In the genomic region with DNA sequence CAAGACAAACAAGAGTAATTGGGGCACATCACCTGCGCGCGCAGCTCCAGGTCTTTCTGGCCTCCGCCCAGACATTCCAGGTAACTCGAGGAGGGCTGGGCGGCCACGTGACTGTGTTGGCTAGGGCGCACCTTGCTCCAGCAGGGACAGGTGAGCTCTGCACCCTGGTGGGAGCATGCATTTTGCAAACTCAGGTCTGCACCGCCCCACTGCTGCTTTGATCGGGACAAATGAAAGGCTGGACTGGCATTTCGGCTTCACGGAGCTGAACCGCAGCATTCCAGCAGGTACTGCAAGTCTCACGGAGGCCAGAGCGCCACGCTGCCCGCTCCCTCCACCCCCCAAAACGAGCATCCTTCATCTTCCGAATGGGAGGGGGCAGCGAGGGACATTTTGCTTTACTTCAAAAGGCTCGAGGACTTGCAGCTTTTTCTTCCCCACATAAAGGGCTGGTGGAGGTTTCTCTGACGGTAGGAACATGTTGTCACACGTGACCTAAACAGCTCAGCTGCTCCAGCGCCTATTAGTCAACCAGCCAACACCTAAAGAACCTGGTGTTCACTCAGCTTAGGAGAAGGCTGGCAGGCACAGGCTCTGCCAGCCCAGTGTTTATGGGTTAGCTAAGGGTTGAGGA, we compare ENCODE assay signal across 8 mouse cellular contexts. TPM values are rescaled to one million over a fixed set of nuclear protein-coding genes. Genes with fewer than 3 reads are reported as not detected.
DNase-seq lines count a peak whose midpoint lies in the region; ATAC-seq lines count a peak whose summit lies in the region.
"Had no signal": no experiment of that assay in that cellular context is flagged by ENCODE, and none has a peak within 500 bp of the region (broad histone marks: within the 10 kb centered on the region; RNA-seq: fewer than 3 reads in every experiment).

A gene (minus strand): TSS at position 320 of the 634 bp plus-strand sequence.

- peak within 1 kb of the TSS; percentile 83 for H3K4me2 ChIP-seq in heart, embryonic 16.5 days (ENCODE audit: low read depth, low read length)
- H3K4me2 ChIP-seq in liver, embryonic 15.5 days = peak within 1 kb of the TSS; percentile 57

- peaks cover 19% of the 10 kb centered on the region for H3K4me1 ChIP-seq in heart, embryonic 16.5 days (ENCODE audit: control insufficient read depth, insufficient read depth, low read length)
- H3K4me1 ChIP-seq in liver, embryonic 15.5 days (replicated peaks) = peaks cover 24% of the 10 kb centered on the region

- no peak within 1 kb of the TSS for H3K27ac ChIP-seq in heart, embryonic 16.5 days (ENCODE audit: low read length)
- peak within 1 kb of the TSS; percentile 57 for H3K27ac ChIP-seq in liver, embryonic 15.5 days (replicated peaks)

- H3K36me3 ChIP-seq in heart, embryonic 16.5 days (ENCODE audit: control insufficient read depth, insufficient read depth) = no peaks in the 10 kb centered on the region
- H3K36me3 ChIP-seq in liver, embryonic 15.5 days (replicated peaks) = no peaks in the 10 kb centered on the region

- H3K27me3 ChIP-seq in heart, embryonic 16.5 days (ENCODE audit: control insufficient read depth, insufficient read depth, low read length) = 0 out of 2 replicates have a peak, but pooled peaks cover 4% of the 10 kb centered on the region
- H3K27me3 ChIP-seq in liver, embryonic 15.5 days = peaks cover 45% of the 10 kb centered on the region

- H3K4me3 ChIP-seq in heart, embryonic 16.5 days (ENCODE audit: low read length) = peak within 1 kb of the TSS; percentile 52
- H3K4me3 ChIP-seq in liver, embryonic 15.5 days (replicated peaks) = peak within 1 kb of the TSS; percentile 33

- H3K9ac ChIP-seq in heart, embryonic 16.5 days (ENCODE audit: low read length) = peak within 1 kb of the TSS; percentile 42
- H3K9ac ChIP-seq in liver, embryonic 15.5 days = no peak within 1 kb of the TSS

- no peaks in the 10 kb centered on the region for H3K9me3 ChIP-seq in heart, embryonic 16.5 days (replicated peaks; ENCODE audit: control insufficient read depth, low read length)
- no peaks in the 10 kb centered on the region for H3K9me3 ChIP-seq in liver, embryonic 15.5 days (replicated peaks)

- WGBS in heart, embryonic 16.5 days = 4% methylated on average over 24 of the region's 24 CpGs
- WGBS in liver, embryonic 15.5 days (ENCODE audit: insufficient replicate concordance) = 3% methylated on average over 24 of the region's 24 CpGs

- peak; percentile 28 for DNase-seq in adrenal gland, postnatal 25 days
- DNase-seq in cerebellum, postnatal 36 days = peak; percentile 84 to 85
- peak; percentile 87 to 93 for DNase-seq in kidney, postnatal 4 days
- peak; percentile 41 for DNase-seq in neural tube, embryonic 10.5 days (ENCODE audit: extremely low spot score, low spot score)
- DNase-seq in thymus, adult 18-20 months = peak; percentile 51 to 69

- peak; percentile 25; the same call in 1 of the 2 replicates for ATAC-seq in heart, embryonic 16.5 days (replicated peaks; ENCODE audit: extremely low read depth, insufficient read depth, low FRiP score)
- ATAC-seq in liver, embryonic 15.5 days (ENCODE audit: insufficient read depth) = peak; percentile 43; the same call in 1 of the 2 replicates

RNA-seq across cellular contexts. Expression of the gene that starts here (rescaled TPM):
- 0.46 TPM in 1 of 2 replicates, not detected in the other for total RNA-seq in adrenal gland, postnatal 25 days (2021)
- polyA plus RNA-seq in heart, embryonic 16.5 days (2015; fragmentation: Nextera tagmentation; extraction: Ambion mirVana) = 3.1 and 4.0 TPM in 2 replicates
- 2.2 and 2.6 TPM in 2 replicates for polyA plus RNA-seq in liver, embryonic 15.5 days (2015; fragmentation: Nextera tagmentation; extraction: Ambion mirVana)
- total RNA-seq: heart, postnatal 14 days had no signal

Comparison
In these comparisons a context has a peak if more than half of its experiments do, and no peak if none do; other contexts are left out.
1. Peak in DNase-seq in adrenal gland, postnatal 25 days; RNA of the gene not detected or under 1 TPM.
2. DNase-seq: peak in every context shown above with its lines; median percentile 90 in kidney, postnatal 4 days; 84 in cerebellum, postnatal 36 days; 60 in thymus, adult 18-20 months; 41 in neural tube, embryonic 10.5 days; 28 in adrenal gland, postnatal 25 days.